Mouse (Mus musculus): Measurements from ENCODE around the gene Tbc1d23.

GRCm38 (mm10) chr16:57127825-57128224 is 103.5 kb downstream of the Tbc1d23 start:
- TF ChIP-seq CTCF (IDR thresholded peaks at IDR 0.05; ENCODE audit: borderline replicate concordance, control insufficient read depth, extremely low read depth, insufficient read depth, low read length, poor library complexity) (no peak), POLR2A (IDR thresholded peaks at IDR 0.05; ENCODE audit: control insufficient read depth, extremely low read depth, insufficient read depth, low read length, poor library complexity) (no peak)
